Mouse (Mus musculus) E14TG2a.4 (cell line): ENCODE results near the gene Dnajb1.

Source experiments
- H3K27me3 ChIP-seq: 2 replicates; pipeline ENCODE4 v1.6.1; 2014; ENCODE audit warnings: low read length, control low read depth; ENCODE audit not compliant: insufficient read depth
- H3K36me3 ChIP-seq: 2 replicates; pipeline ENCODE4 v1.6.1; 2014; ENCODE audit warnings: low read length, control low read depth; ENCODE audit not compliant: insufficient read depth
- H3K4me1 ChIP-seq: replicated peaks from 2 replicates; pipeline ENCODE4 v1.6.1; 2014; ENCODE audit warnings: low read depth, low read length, control low read depth
- H3K4me3 ChIP-seq: replicated peaks from 2 replicates; pipeline ENCODE4 v1.5.1; 2014; ENCODE audit warnings: mild to moderate bottlenecking, low read length
- H3K9me3 ChIP-seq: 2 replicates; pipeline ENCODE4 v1.6.1; 2014; ENCODE audit warnings: low read length, control low read depth
- CTCF ChIP-seq: conservative IDR thresholded peaks from 2 replicates; pipeline ENCODE4 v1.5.1; 2014; ENCODE audit warnings: low read length
- NANOG ChIP-seq: IDR thresholded peaks from 2 replicates; pipeline ENCODE4 v1.6.1; 2014; ENCODE audit warnings: borderline replicate concordance, low read length, mixed read lengths
- POU5F1 ChIP-seq: IDR thresholded peaks from 2 replicates; pipeline ENCODE4 v1.6.1; 2014; ENCODE audit warnings: low read length, borderline replicate concordance

The Dnajb1 gene

GRCm38 (mm10) chr8:83575561-83576515 lies 32.2 kb upstream of the Dnajb1 start:
- H3K4me1 ChIP-seq: peaks cover 94% of the 10 kb centered on the region
- no peak for TF ChIP-seq POU5F1
- no peak for TF ChIP-seq CTCF
- TF ChIP-seq NANOG: no peak
- no peaks in the 10 kb centered on the region for H3K27me3 ChIP-seq
- H3K4me3 ChIP-seq: no peak overlapping the region
- H3K9me3 ChIP-seq: no peaks in the 10 kb centered on the region
- peaks cover 57% of the 10 kb centered on the region for H3K36me3 ChIP-seq

- H3K4me3 ChIP-seq: 0 out of 2 replicates have a peak overlapping the region, but pooled peaks have one; percentile 37
- H3K27me3 ChIP-seq: no peaks in the 10 kb centered on the region
- no peak for TF ChIP-seq CTCF
- TF ChIP-seq POU5F1: no peak
- TF ChIP-seq NANOG: no peak
- peaks cover 94% of the 10 kb centered on the region for H3K4me1 ChIP-seq
- no peaks in the 10 kb centered on the region for H3K9me3 ChIP-seq
- H3K36me3 ChIP-seq: peaks cover 51% of the 10 kb centered on the region
Observed at GRCm38 (mm10) chr8:83576516-83576895, 31.5 kb upstream of the Dnajb1 start.

GRCm38 (mm10) chr8:83576921-83577320 lies 31.1 kb upstream of the Dnajb1 start:
- TF ChIP-seq NANOG (no peak), CTCF (no peak), POU5F1 (no peak)
- Histone ChIP-seq H3K4me3 (peak overlapping the region; percentile 37; the same call in 1 of the 2 replicates), H3K4me1 (peaks cover 94% of the 10 kb centered on the region), H3K9me3 (no peaks in the 10 kb centered on the region), H3K36me3 (peaks cover 47% of the 10 kb centered on the region), H3K27me3 (no peaks in the 10 kb centered on the region)

GRCm38 (mm10) chr8:83577384-83577791 lies 30.6 kb upstream of the Dnajb1 start:
- Histone ChIP-seq H3K4me3 (peak overlapping the region; percentile 37), H3K27me3 (no peaks in the 10 kb centered on the region), H3K9me3 (no peaks in the 10 kb centered on the region), H3K4me1 (peaks cover 95% of the 10 kb centered on the region), H3K36me3 (peaks cover 46% of the 10 kb centered on the region)
- no peak for TF ChIP-seq NANOG
- no peak for TF ChIP-seq CTCF
- TF ChIP-seq POU5F1: no peak

- H3K9me3 ChIP-seq: no peaks in the 10 kb centered on the region
- peaks cover 97% of the 10 kb centered on the region for H3K4me1 ChIP-seq
- peaks cover 44% of the 10 kb centered on the region for H3K36me3 ChIP-seq
- no peaks in the 10 kb centered on the region for H3K27me3 ChIP-seq
- TF ChIP-seq POU5F1: no peak
- no peak for TF ChIP-seq CTCF
- TF ChIP-seq NANOG: no peak
- peak overlapping the region; percentile 32; the same call in 1 of the 2 replicates for H3K4me3 ChIP-seq
Observed at GRCm38 (mm10) chr8:83578131-83579055, 29.6 kb upstream of the Dnajb1 start.

GRCm38 (mm10) chr8:83579676-83580075 lies 28.3 kb upstream of the Dnajb1 start:
- no peaks in the 10 kb centered on the region for H3K27me3 ChIP-seq
- H3K9me3 ChIP-seq: no peaks in the 10 kb centered on the region
- H3K36me3 ChIP-seq: peaks cover 42% of the 10 kb centered on the region
- TF ChIP-seq POU5F1: no peak
- TF ChIP-seq NANOG: no peak
- TF ChIP-seq CTCF: no peak
- no peak overlapping the region for H3K4me3 ChIP-seq
- peaks cover 94% of the 10 kb centered on the region for H3K4me1 ChIP-seq

GRCm38 (mm10) chr8:83580826-83581225 lies 27.2 kb upstream of the Dnajb1 start:
- Histone ChIP-seq H3K9me3 (no peaks in the 10 kb centered on the region), H3K4me1 (peaks cover 90% of the 10 kb centered on the region), H3K27me3 (no peaks in the 10 kb centered on the region), H3K36me3 (peaks cover 42% of the 10 kb centered on the region), H3K4me3 (no peak overlapping the region)
- TF ChIP-seq CTCF (no peak), NANOG (no peak), POU5F1 (no peak)

- H3K27me3 ChIP-seq: no peaks in the 10 kb centered on the region
- no peak overlapping the region for H3K4me3 ChIP-seq
- TF ChIP-seq CTCF: no peak
- peaks cover 79% of the 10 kb centered on the region for H3K4me1 ChIP-seq
- H3K9me3 ChIP-seq: no peaks in the 10 kb centered on the region
- peaks cover 42% of the 10 kb centered on the region for H3K36me3 ChIP-seq
Observed at GRCm38 (mm10) chr8:83582226-83582625, 25.8 kb upstream of the Dnajb1 start.
